Mouse (Mus musculus) NIH3T3 (cell line): ENCODE results near the gene Kat6b.
A peak's percentile ranks its signal among the peaks of the same experiment; 100 is the strongest.

Experiments
- DNase-seq: peaks from one replicate; pipeline ENCODE4 v3.0.0-alpha.2; 2012; ENCODE audit warnings: low read depth

Gene Kat6b

GRCm38 (mm10) chr14:21592985-21593750 lies 111.9 kb downstream of the Kat6b start:
- DNase-seq, result peak; percentile 75

- DNase-seq, result no peak
These were observed 118.4 kb downstream of the Kat6b start for GRCm38 (mm10) chr14:21599446-21600173.

GRCm38 (mm10) chr14:21600174-21600566 lies 118.9 kb downstream of the Kat6b start:
- DNase-seq, result no peak

- no peak for DNase-seq
These were observed 119.4 kb downstream of the Kat6b start for GRCm38 (mm10) chr14:21600628-21601027.

- DNase-seq, result no peak
These were observed 120.9 kb downstream of the Kat6b start for GRCm38 (mm10) chr14:21602166-21602565.

GRCm38 (mm10) chr14:21602937-21603336 lies 121.7 kb downstream of the Kat6b start:
- no peak for DNase-seq

GRCm38 (mm10) chr14:21607686-21608085 lies 126.5 kb downstream of the Kat6b start:
- no peak for DNase-seq

GRCm38 (mm10) chr14:21608886-21609285 lies 127.7 kb downstream of the Kat6b start:
- no peak for DNase-seq

- peak; percentile 77 for DNase-seq
These were observed 129.0 kb downstream of the Kat6b start for GRCm38 (mm10) chr14:21610224-21610623.

GRCm38 (mm10) chr14:21613031-21613430 lies 131.8 kb downstream of the Kat6b start:
- no peak for DNase-seq

GRCm38 (mm10) chr14:21614103-21614502 lies 132.9 kb downstream of the Kat6b start:
- peak; percentile 20 for DNase-seq

GRCm38 (mm10) chr14:21615853-21616252 lies 134.6 kb downstream of the Kat6b start:
- no peak for DNase-seq

- DNase-seq, result no peak
These were observed 136.2 kb downstream of the Kat6b start for GRCm38 (mm10) chr14:21617221-21617980.

GRCm38 (mm10) chr14:21619951-21620350 lies 138.7 kb downstream of the Kat6b start:
- no peak for DNase-seq

- DNase-seq, result no peak
These were observed 144.7 kb downstream of the Kat6b start for GRCm38 (mm10) chr14:21625946-21626345.

- no peak for DNase-seq
These were observed 150.5 kb downstream of the Kat6b start for GRCm38 (mm10) chr14:21631665-21632200.

GRCm38 (mm10) chr14:21636548-21636947 lies 155.3 kb downstream of the Kat6b start:
- no peak for DNase-seq

- DNase-seq, result no peak
These were observed 159.7 kb downstream of the Kat6b start for GRCm38 (mm10) chr14:21640806-21641435.

GRCm38 (mm10) chr14:21653813-21654212 lies 172.6 kb downstream of the Kat6b start:
- no peak for DNase-seq

- no peak for DNase-seq
These were observed 177.9 kb downstream of the Kat6b start for GRCm38 (mm10) chr14:21659155-21659554.

- peak; percentile 71 for DNase-seq
These were observed 178.4 kb downstream of the Kat6b start for GRCm38 (mm10) chr14:21659652-21660051.
